Comparison of ENCODE assay signal across 19 mouse cellular contexts in genomic region chr7:72027006-72027405, GRCm38 (mm10).
DNase-seq lines count a peak whose midpoint lies in the region; ATAC-seq and TF ChIP-seq lines count a peak whose summit lies in the region.
"Had no signal": no experiment of that assay in that cellular context is flagged by ENCODE, and none has a peak within 500 bp of the region (broad histone marks: within the 10 kb centered on the region; RNA-seq: fewer than 3 reads in every experiment).

No protein-coding gene starts in this region.

- no peak overlapping the region for H3K4me2 ChIP-seq in kidney, embryonic 16.5 days (replicated peaks; ENCODE audit: low read depth, low read length)
- no peak overlapping the region for H3K4me2 ChIP-seq in midbrain, postnatal 0 days (ENCODE audit: low read depth, low read length, poor library complexity, severe bottlenecking)
- no peak overlapping the region for H3K4me2 ChIP-seq in midbrain, embryonic 16.5 days (ENCODE audit: low read length)
- H3K4me2 ChIP-seq: embryonic facial prominence, embryonic 12.5 days; hindbrain, embryonic 14.5 days; limb, embryonic 15.5 days; midbrain, embryonic 12.5 days; neural tube, embryonic 12.5 days; stomach, embryonic 15.5 days had no signal

- no peak for TF ChIP-seq CTCF in midbrain, postnatal 0 days (IDR thresholded peaks at IDR 0.05)

- H3K9me3 ChIP-seq in kidney, embryonic 16.5 days (ENCODE audit: low read length), result no peaks in the 10 kb centered on the region
- no peaks in the 10 kb centered on the region for H3K9me3 ChIP-seq in midbrain, postnatal 0 days (ENCODE audit: low read length)
- no peaks in the 10 kb centered on the region for H3K9me3 ChIP-seq in midbrain, embryonic 16.5 days (replicated peaks; ENCODE audit: control insufficient read depth, low read length, poor library complexity, severe bottlenecking)
- H3K9me3 ChIP-seq: embryonic facial prominence, embryonic 12.5 days; limb, embryonic 15.5 days; midbrain, embryonic 12.5 days; neural tube, embryonic 12.5 days; stomach, embryonic 15.5 days had no signal

- H3K9ac ChIP-seq in kidney, embryonic 16.5 days (replicated peaks; ENCODE audit: low read length), result no peak overlapping the region
- no peak overlapping the region for H3K9ac ChIP-seq in midbrain, postnatal 0 days (replicated peaks; ENCODE audit: low read length, poor library complexity, severe bottlenecking)
- no peak overlapping the region for H3K9ac ChIP-seq in midbrain, embryonic 16.5 days (ENCODE audit: low read depth, low read length)
- H3K9ac ChIP-seq: embryonic facial prominence, embryonic 12.5 days; hindbrain, embryonic 14.5 days; limb, embryonic 15.5 days; liver, postnatal 0 days; midbrain, embryonic 12.5 days; neural tube, embryonic 12.5 days; stomach, embryonic 15.5 days had no signal

- no peak overlapping the region for H3K4me3 ChIP-seq in kidney, embryonic 16.5 days (ENCODE audit: low read length)
- H3K4me3 ChIP-seq in midbrain, postnatal 0 days (ENCODE audit: low read depth, low read length), result no peak overlapping the region
- no peak overlapping the region for H3K4me3 ChIP-seq in midbrain, embryonic 16.5 days (ENCODE audit: low read depth, low read length)
- H3K4me3 ChIP-seq: embryonic facial prominence, embryonic 12.5 days; limb, embryonic 15.5 days; midbrain, embryonic 12.5 days; neural tube, embryonic 12.5 days; stomach, embryonic 15.5 days had no signal

- H3K4me1 ChIP-seq in kidney, embryonic 16.5 days (ENCODE audit: insufficient read depth, low read length), result no peaks in the 10 kb centered on the region
- no peaks in the 10 kb centered on the region for H3K4me1 ChIP-seq in midbrain, postnatal 0 days (ENCODE audit: insufficient read depth, low read length)
- 0 out of 2 replicates have a peak, but pooled peaks cover 3% of the 10 kb centered on the region for H3K4me1 ChIP-seq in midbrain, embryonic 16.5 days (ENCODE audit: control insufficient read depth, insufficient read depth, low read length)
- H3K4me1 ChIP-seq: embryonic facial prominence, embryonic 12.5 days; limb, embryonic 15.5 days; midbrain, embryonic 12.5 days; neural tube, embryonic 12.5 days; stomach, embryonic 15.5 days had no signal

- DNase-seq in adrenal gland, postnatal 14 days, result peak; percentile 4
- no peak for DNase-seq in adrenal gland, adult 2 months
- peak; percentile 2 for DNase-seq in kidney, adult 11 months
- peak; percentile 24 for DNase-seq in midbrain, postnatal 0 days (ENCODE audit: low spot score)
- DNase-seq in telencephalon, adult 2 months (ENCODE audit: low read depth, low spot score), result peak; percentile 6
- no peak for DNase-seq in heart, adult 8-10 months (ENCODE audit: low spot score)
- DNase-seq: adrenal gland, postnatal 10 days; cerebellum, adult 9-11 months; liver, postnatal 0 days; lung, postnatal 36 days; spleen, adult 18-20 months had no signal

- H3K27ac ChIP-seq in kidney, embryonic 16.5 days (ENCODE audit: low read length), result no peak overlapping the region
- H3K27ac ChIP-seq in midbrain, postnatal 0 days (ENCODE audit: low read depth, low read length), result no peak overlapping the region
- no peak overlapping the region for H3K27ac ChIP-seq in midbrain, embryonic 16.5 days (ENCODE audit: low read length)
- H3K27ac ChIP-seq: embryonic facial prominence, embryonic 12.5 days; hindbrain, embryonic 14.5 days; limb, embryonic 15.5 days; midbrain, embryonic 12.5 days; neural tube, embryonic 12.5 days; stomach, embryonic 15.5 days had no signal

- ATAC-seq in kidney, embryonic 16.5 days (ENCODE audit: low FRiP score, low TSS enrichment), result no peak
- no peak for ATAC-seq in midbrain, postnatal 0 days (ENCODE audit: low FRiP score)
- ATAC-seq in midbrain, embryonic 16.5 days, result no peak
- ATAC-seq: liver, postnatal 0 days had no signal

- no peaks in the 10 kb centered on the region for H3K36me3 ChIP-seq in kidney, embryonic 16.5 days (ENCODE audit: insufficient read depth, low read length)
- H3K36me3 ChIP-seq in midbrain, postnatal 0 days (ENCODE audit: insufficient read depth, low read length), result no peaks in the 10 kb centered on the region
- H3K36me3 ChIP-seq in midbrain, embryonic 16.5 days (ENCODE audit: control insufficient read depth, insufficient read depth, low read length), result no peaks in the 10 kb centered on the region
- H3K36me3 ChIP-seq: embryonic facial prominence, embryonic 12.5 days; limb, embryonic 15.5 days; midbrain, embryonic 12.5 days; neural tube, embryonic 12.5 days; stomach, embryonic 15.5 days had no signal

- H3K27me3 ChIP-seq in kidney, embryonic 16.5 days (ENCODE audit: insufficient read depth, low read length), result no peaks in the 10 kb centered on the region
- no peaks in the 10 kb centered on the region for H3K27me3 ChIP-seq in midbrain, postnatal 0 days (ENCODE audit: insufficient read depth, low read length)
- H3K27me3 ChIP-seq in midbrain, embryonic 16.5 days (ENCODE audit: control insufficient read depth, insufficient read depth, low read depth, low read length), result no peaks in the 10 kb centered on the region
- H3K27me3 ChIP-seq: embryonic facial prominence, embryonic 12.5 days; limb, embryonic 15.5 days; midbrain, embryonic 12.5 days; neural tube, embryonic 12.5 days; stomach, embryonic 15.5 days had no signal

- 63% methylated on average over 6 of the region's 6 CpGs for WGBS in kidney, embryonic 16.5 days
- 64% methylated on average over 6 of the region's 6 CpGs for WGBS in midbrain, postnatal 0 days
- 62% methylated on average over 6 of the region's 6 CpGs for WGBS in midbrain, embryonic 16.5 days

Comparison
In these comparisons a context has a peak if more than half of its experiments do, and no peak if none do; other contexts are left out.
1. DNase-seq: peak in adrenal gland, postnatal 14 days (single experiment), kidney, adult 11 months (single experiment), midbrain, postnatal 0 days (single experiment) and telencephalon, adult 2 months (single experiment); none in adrenal gland, adult 2 months (single experiment) and heart, adult 8-10 months (single experiment).